Mouse (Mus musculus) lung, adult 18-20 months (tissue): ENCODE data around the gene Hk3.

Experiments
- DNase-seq, 2 experiments: peaks; one replicate each; pipeline ENCODE4 v3.0.0; 2022; ENCODE audit warnings: mixed read lengths in 2 of 2

The Hk3 gene

GRCm38 (mm10) chr13:55000433-55000832, 20.8 kb downstream of the Hk3 start:
- no peak for DNase-seq

- no peak for DNase-seq
These were observed 23.6 kb downstream of the Hk3 start for GRCm38 (mm10) chr13:54997568-54997967.

- no peak for DNase-seq
These were observed 26.0 kb downstream of the Hk3 start for GRCm38 (mm10) chr13:54995161-54995560.

GRCm38 (mm10) chr13:54994576-54994975, 26.6 kb downstream of the Hk3 start:
- DNase-seq, result no peak

GRCm38 (mm10) chr13:54992215-54992614, 29.0 kb downstream of the Hk3 start:
- DNase-seq, result no peak

GRCm38 (mm10) chr13:54988181-54988760, 32.9 kb downstream of the Hk3 start:
- DNase-seq, result no peak

GRCm38 (mm10) chr13:54987405-54987804, 33.8 kb downstream of the Hk3 start:
- no peak for DNase-seq

- no peak for DNase-seq
These were observed 37.6 kb downstream of the Hk3 start for GRCm38 (mm10) chr13:54983614-54984013.

GRCm38 (mm10) chr13:54983001-54983400, 38.2 kb downstream of the Hk3 start:
- no peak for DNase-seq

GRCm38 (mm10) chr13:54980957-54981356, 40.2 kb downstream of the Hk3 start:
- no peak for DNase-seq

- DNase-seq, result no peak
These were observed 42.4 kb downstream of the Hk3 start for GRCm38 (mm10) chr13:54978804-54979203.

- DNase-seq, result no peak
These were observed 45.6 kb downstream of the Hk3 start for GRCm38 (mm10) chr13:54975546-54975945.

GRCm38 (mm10) chr13:54970521-54971247, 50.5 kb downstream of the Hk3 start:
- peak in 1 of 2 experiments; percentile 19 for DNase-seq

- no peak for DNase-seq
These were observed 51.7 kb downstream of the Hk3 start for GRCm38 (mm10) chr13:54969513-54969912.

GRCm38 (mm10) chr13:54968636-54969035, 52.5 kb downstream of the Hk3 start:
- DNase-seq, result no peak

- no peak for DNase-seq
These were observed 53.7 kb downstream of the Hk3 start for GRCm38 (mm10) chr13:54967501-54967900.

- DNase-seq, result no peak
These were observed 55.9 kb downstream of the Hk3 start for GRCm38 (mm10) chr13:54965256-54965655.

GRCm38 (mm10) chr13:54960491-54960890, 60.7 kb downstream of the Hk3 start:
- no peak for DNase-seq

- DNase-seq, result no peak
These were observed 61.3 kb downstream of the Hk3 start for GRCm38 (mm10) chr13:54959842-54960241.

GRCm38 (mm10) chr13:54959059-54959701, 62.0 kb downstream of the Hk3 start:
- DNase-seq, result no peak

GRCm38 (mm10) chr13:54957281-54957680, 63.9 kb downstream of the Hk3 start:
- no peak for DNase-seq
